Mouse (Mus musculus): ENCODE data around the gene Cidec. TPM values are rescaled to one million over a fixed set of nuclear protein-coding genes. Genes with fewer than 3 reads are reported as not detected.

The Cidec gene
- polyA plus RNA-seq, 1 experiment from 2014 or later, result not detected

- WGBS, result 94% methylated on average over 11 of the region's 11 CpGs
- Histone ChIP-seq H3K4me3 (no peak overlapping the region), H3K36me3 (replicated peaks) (peaks cover 31% of the 10 kb centered on the region), H3K4me1 (peaks cover 22% of the 10 kb centered on the region), H3K9me3 (no peaks in the 10 kb centered on the region), H3K27ac (no peak overlapping the region), H3K27me3 (ENCODE audit: poor library complexity, severe bottlenecking) (peaks cover 21% of the 10 kb centered on the region)
- no peak for DNase-seq (ENCODE audit: extremely low spot score, low spot score)
Measured at GRCm38 (mm10) chr6:113394811-113395210, 40.7 kb downstream of the Cidec start.

- Histone ChIP-seq H3K9me3 (no peaks in the 10 kb centered on the region), H3K4me3 (no peak overlapping the region), H3K27ac (no peak overlapping the region), H3K4me1 (peaks cover 22% of the 10 kb centered on the region), H3K27me3 (ENCODE audit: poor library complexity, severe bottlenecking) (peaks cover 21% of the 10 kb centered on the region), H3K36me3 (replicated peaks) (peaks cover 38% of the 10 kb centered on the region)
- DNase-seq (ENCODE audit: extremely low spot score, low spot score), result no peak
- 89% methylated on average over 6 of the region's 6 CpGs for WGBS
Measured at GRCm38 (mm10) chr6:113393951-113394350, 41.6 kb downstream of the Cidec start.

- WGBS, result under 1% methylated on average over 51 of the region's 51 CpGs
- Histone ChIP-seq H3K36me3 (replicated peaks) (peaks cover 53% of the 10 kb centered on the region), H3K4me3 (peak overlapping the region; percentile 61), H3K4me1 (peaks cover 22% of the 10 kb centered on the region), H3K27me3 (ENCODE audit: poor library complexity, severe bottlenecking) (peaks cover 21% of the 10 kb centered on the region), H3K9me3 (no peaks in the 10 kb centered on the region), H3K27ac (peak overlapping the region; percentile 90)
- peak; percentile 79 for DNase-seq (ENCODE audit: extremely low spot score, low spot score)
Measured at GRCm38 (mm10) chr6:113392387-113393071, 43.0 kb downstream of the Cidec start.

- Histone ChIP-seq H3K36me3 (replicated peaks) (peaks cover 58% of the 10 kb centered on the region), H3K27ac (peak overlapping the region; percentile 90), H3K4me1 (peaks cover 22% of the 10 kb centered on the region), H3K27me3 (ENCODE audit: poor library complexity, severe bottlenecking) (peaks cover 21% of the 10 kb centered on the region), H3K9me3 (no peaks in the 10 kb centered on the region), H3K4me3 (peak overlapping the region; percentile 61)
- WGBS, result 30% methylated on average over 10 of the region's 10 CpGs
- DNase-seq (ENCODE audit: extremely low spot score, low spot score), result no peak
Measured at GRCm38 (mm10) chr6:113392015-113392386, 43.6 kb downstream of the Cidec start.

GRCm38 (mm10) chr6:113390715-113391114, 44.8 kb downstream of the Cidec start:
- DNase-seq (ENCODE audit: extremely low spot score, low spot score), result no peak
- Histone ChIP-seq H3K4me3 (no peak overlapping the region), H3K4me1 (peaks cover 22% of the 10 kb centered on the region), H3K9me3 (no peaks in the 10 kb centered on the region), H3K27me3 (ENCODE audit: poor library complexity, severe bottlenecking) (peaks cover 21% of the 10 kb centered on the region), H3K36me3 (replicated peaks) (peaks cover 70% of the 10 kb centered on the region), H3K27ac (no peak overlapping the region)
- WGBS, result 89% methylated on average over 3 of the region's 3 CpGs

- Histone ChIP-seq H3K36me3 (replicated peaks) (peaks cover 75% of the 10 kb centered on the region), H3K27ac (no peak within 1 kb of the TSS), H3K27me3 (ENCODE audit: poor library complexity, severe bottlenecking) (peaks cover 20% of the 10 kb centered on the region), H3K9me3 (no peaks in the 10 kb centered on the region), H3K4me3 (no peak within 1 kb of the TSS), H3K4me1 (peaks cover 22% of the 10 kb centered on the region)
- 81% methylated on average over 8 of the region's 8 CpGs for WGBS
- no peak for DNase-seq (ENCODE audit: extremely low spot score, low spot score)
Measured at GRCm38 (mm10) chr6:113388960-113389359, 46.6 kb downstream of the Cidec start, which contains the start of gene Ttll3. Ttll3 (plus strand) TSS chr6:113389260.

- H3K27me3 ChIP-seq (ENCODE audit: poor library complexity, severe bottlenecking), result 0 out of 2 replicates have a peak, but pooled peaks cover 2% of the 10 kb centered on the region
- H3K4me1 ChIP-seq, result no peaks in the 10 kb centered on the region
- WGBS, result 92% methylated on average over 3 of the region's 3 CpGs
- H3K36me3 ChIP-seq (replicated peaks), result peaks cover 100% of the 10 kb centered on the region
- DNase-seq (ENCODE audit: extremely low spot score, low spot score), result no peak
- no peak overlapping the region for H3K27ac ChIP-seq
- no peak overlapping the region for H3K4me3 ChIP-seq
- H3K9me3 ChIP-seq, result no peaks in the 10 kb centered on the region
Measured at GRCm38 (mm10) chr6:113386025-113386424, 49.5 kb downstream of the Cidec start.

- Histone ChIP-seq H3K36me3 (replicated peaks) (peaks cover 100% of the 10 kb centered on the region), H3K4me3 (no peak overlapping the region), H3K27me3 (ENCODE audit: poor library complexity, severe bottlenecking) (no peaks in the 10 kb centered on the region), H3K4me1 (no peaks in the 10 kb centered on the region), H3K9me3 (no peaks in the 10 kb centered on the region), H3K27ac (no peak overlapping the region)
- DNase-seq (ENCODE audit: extremely low spot score, low spot score), result no peak
- 93% methylated on average over 11 of the region's 11 CpGs for WGBS
Measured at GRCm38 (mm10) chr6:113385160-113385714, 50.3 kb downstream of the Cidec start.

- Histone ChIP-seq H3K4me1 (peaks cover 2% of the 10 kb centered on the region), H3K9me3 (no peaks in the 10 kb centered on the region), H3K4me3 (no peak overlapping the region), H3K27ac (no peak overlapping the region), H3K36me3 (replicated peaks) (peaks cover 94% of the 10 kb centered on the region), H3K27me3 (ENCODE audit: poor library complexity, severe bottlenecking) (no peaks in the 10 kb centered on the region)
- no peak for DNase-seq (ENCODE audit: extremely low spot score, low spot score)
- WGBS, result 88% methylated on average over 8 of the region's 8 CpGs
Measured at GRCm38 (mm10) chr6:113384351-113384927, 51.1 kb downstream of the Cidec start.

- H3K4me1 ChIP-seq, result peaks cover 23% of the 10 kb centered on the region
- no peaks in the 10 kb centered on the region for H3K9me3 ChIP-seq
- no peak overlapping the region for H3K4me3 ChIP-seq
- H3K36me3 ChIP-seq (replicated peaks), result peaks cover 60% of the 10 kb centered on the region
- no peak overlapping the region for H3K27ac ChIP-seq
- H3K27me3 ChIP-seq (ENCODE audit: poor library complexity, severe bottlenecking), result no peaks in the 10 kb centered on the region
- no peak for DNase-seq (ENCODE audit: extremely low spot score, low spot score)
- WGBS, result 94% methylated on average over 11 of the region's 11 CpGs
Measured at GRCm38 (mm10) chr6:113380480-113380879, 55.1 kb downstream of the Cidec start.

GRCm38 (mm10) chr6:113379246-113379645, 56.3 kb downstream of the Cidec start:
- peaks cover 23% of the 10 kb centered on the region for H3K4me1 ChIP-seq
- H3K4me3 ChIP-seq, result peak overlapping the region; percentile 99
- H3K27ac ChIP-seq, result no peak overlapping the region
- no peaks in the 10 kb centered on the region for H3K27me3 ChIP-seq (ENCODE audit: poor library complexity, severe bottlenecking)
- peaks cover 60% of the 10 kb centered on the region for H3K36me3 ChIP-seq (replicated peaks)
- DNase-seq (ENCODE audit: extremely low spot score, low spot score), result no peak
- WGBS, result 84% methylated on average over 6 of the region's 6 CpGs
- no peaks in the 10 kb centered on the region for H3K9me3 ChIP-seq

- H3K4me1 ChIP-seq, result peaks cover 23% of the 10 kb centered on the region
- peak within 1 kb of the TSS; percentile 100 for H3K27ac ChIP-seq
- peaks cover 60% of the 10 kb centered on the region for H3K36me3 ChIP-seq (replicated peaks)
- under 1% methylated on average over 61 of the region's 61 CpGs for WGBS
- peak within 1 kb of the TSS; percentile 99 for H3K4me3 ChIP-seq
- peak; percentile 93 for DNase-seq (ENCODE audit: extremely low spot score, low spot score)
- no peaks in the 10 kb centered on the region for H3K27me3 ChIP-seq (ENCODE audit: poor library complexity, severe bottlenecking)
- no peaks in the 10 kb centered on the region for H3K9me3 ChIP-seq
Measured at GRCm38 (mm10) chr6:113377496-113378385, 57.8 kb downstream of the Cidec start, which contains the start of the genes Tada3 and Arpc4. Tada3 (minus strand) TSS chr6:113377883. Arpc4 (plus strand) TSS chr6:113378115.

All from forebrain, embryonic 10.5 days (tissue).